Mouse (Mus musculus) spleen, adult 2 months (tissue): ENCODE data around the gene Slc39a13.

Source experiments
- CTCF ChIP-seq: fragments of 200-500 bp; IDR thresholded peaks from 2 replicates; pipeline ENCODE4 v1.5.1; 2011; ENCODE audit warnings: mild to moderate bottlenecking, inconsistent platforms; ENCODE audit not compliant: insufficient read depth, insufficient read length, insufficient replicate concordance; ENCODE audit errors: extremely low read depth
- POLR2A ChIP-seq: fragments of 200-500 bp; IDR thresholded peaks from 2 replicates; pipeline ENCODE4 v1.6.1; 2011; ENCODE audit warnings: low read depth, low read length, inconsistent platforms

DNA sequence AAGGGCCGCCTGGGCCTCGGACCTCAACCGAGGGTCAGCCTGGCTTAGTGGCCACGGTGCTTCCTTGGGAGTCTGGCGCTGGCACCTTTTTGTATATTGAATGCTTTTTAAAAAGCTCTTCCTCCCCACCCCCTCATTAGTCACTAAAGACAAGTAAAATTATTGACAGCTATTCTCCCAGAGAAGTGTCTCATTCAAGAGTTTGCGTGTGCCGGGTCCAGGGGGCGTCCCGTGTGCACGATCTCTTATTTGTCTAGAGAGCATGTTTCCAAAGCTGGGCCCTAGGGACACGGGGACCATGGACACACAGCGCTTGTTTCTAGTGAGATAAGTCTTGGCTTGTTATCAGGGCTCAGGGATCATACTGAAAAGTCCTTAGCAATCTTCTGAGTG lies 45.4 kb upstream of the Slc39a13 start:
- TF ChIP-seq CTCF (no peak), POLR2A (no peak)
